Mouse (Mus musculus) heart, embryonic 14.5 days (tissue): ENCODE data around the gene Cfap65. TPM values are rescaled to one million over a fixed set of nuclear protein-coding genes. Genes with fewer than 3 reads are reported as not detected.

Source experiments
- ATAC-seq: fragments of 200-750 bp; cut with Nextera tagmentation; 2 replicates; pipeline ENCODE4 v1.8.0; 2017; ENCODE audit warnings: low read depth, moderate TSS enrichment; ENCODE audit not compliant: insufficient number of reproducible peaks, insufficient read depth, low FRiP score
- H3K27ac ChIP-seq, 2 experiments: fragments of 200-500 bp in 1 of 2; fragments of 300-500 bp in 1 of 2; sonication (generic) in 1 of 2; replicated peaks in 1 of 2; 2 replicates each; pipeline ENCODE4 v1.5.1; 2012 to 2014; ENCODE audit warnings: low read depth in 2 of 2, low read length in 2 of 2, control low read depth in 1 of 2, mild to moderate bottlenecking in 1 of 2, mixed read lengths in 1 of 2; ENCODE audit not compliant: control insufficient read depth in 1 of 2, insufficient read depth in 1 of 2
- H3K27me3 ChIP-seq: fragments of 300-500 bp; sonication (generic); 2 replicates; pipeline ENCODE4 v1.6.1; 2014; ENCODE audit warnings: mild to moderate bottlenecking, low read length, control low read depth; ENCODE audit not compliant: control insufficient read depth, insufficient read depth
- H3K36me3 ChIP-seq: fragments of 300-500 bp; sonication (generic); 2 replicates; pipeline ENCODE4 v1.6.1; 2014; ENCODE audit warnings: mild to moderate bottlenecking, control low read depth, low read length, mixed read lengths; ENCODE audit not compliant: control insufficient read depth, insufficient read depth
- H3K4me1 ChIP-seq, 2 experiments: fragments of 200-500 bp in 1 of 2; fragments of 300-500 bp in 1 of 2; sonication (generic) in 1 of 2; 2 replicates each; pipeline ENCODE4 v1.6.1; 2012 to 2014; ENCODE audit warnings: low read length in 2 of 2, control low read depth in 1 of 2, mixed read lengths in 1 of 2; ENCODE audit not compliant: control insufficient read depth in 2 of 2, insufficient read depth in 2 of 2
- H3K4me2 ChIP-seq: fragments of 300-500 bp; sonication (generic); 2 replicates; pipeline ENCODE4 v1.6.1; 2014; ENCODE audit warnings: mild to moderate bottlenecking, low read length
- H3K4me3 ChIP-seq, 2 experiments: fragments of 200-500 bp in 1 of 2; fragments of 300-500 bp in 1 of 2; sonication (generic) in 1 of 2; 2 replicates each; pipeline ENCODE4 v1.5.1; 2012 to 2014; ENCODE audit warnings: low read length in 2 of 2, mild to moderate bottlenecking in 2 of 2, control low read depth in 1 of 2, low read depth in 1 of 2, moderate library complexity in 1 of 2; ENCODE audit not compliant: control insufficient read depth in 1 of 2, insufficient read depth in 1 of 2
- H3K9ac ChIP-seq: fragments of 300-500 bp; sonication (generic); 2 replicates; pipeline ENCODE4 v1.6.1; 2014; ENCODE audit warnings: mild to moderate bottlenecking, low read length
- H3K9me3 ChIP-seq: fragments of 300-500 bp; sonication (generic); 2 replicates; pipeline ENCODE4 v1.6.1; 2016; ENCODE audit warnings: low read length, control low read depth; ENCODE audit not compliant: control insufficient read depth
- WGBS: fragments of 180-500 bp; shearing (Covaris S2); extraction: QIAGEN DNeasy Blood & Tissue Kit; methylation state at CpG from one replicate; pipeline ENCODE4 v1.1.7; 2014; 5-methylcytosine and 5-hydroxymethylcytosine counted together
- polyA plus RNA-seq: library from polyadenylated mRNA; unstranded; fragments of >200 nt; fragmentation: Nextera tagmentation; extraction: Ambion mirVana; gene quantifications from 2 replicates; pipeline ENCODE4 v1.2.1, GENCODE M21; 2014

Cfap65 gene
- polyA plus RNA-seq, 1 experiment from 2014 or later = not detected

GRCm38 (mm10) chr1:74962853-74963227 lies 27.4 kb upstream of the Cfap65 start:
- no peak overlapping the region for H3K4me2 ChIP-seq
- no peak overlapping the region for H3K4me3 ChIP-seq
- no peak overlapping the region for H3K27ac ChIP-seq
- no peak for ATAC-seq
- H3K9ac ChIP-seq = no peak overlapping the region
- no peaks in the 10 kb centered on the region for H3K9me3 ChIP-seq
- peaks cover 14% of the 10 kb centered on the region; the same call in 1 of the 2 replicates for H3K27me3 ChIP-seq
- H3K4me1 ChIP-seq = peaks cover 0 to 4% of the 10 kb centered on the region in 2 experiments; a peak in 2 of 4 replicates
- WGBS = 89% methylated on average over 5 of the region's 5 CpGs
- no peaks in the 10 kb centered on the region for H3K36me3 ChIP-seq

GRCm38 (mm10) chr1:74962126-74962852 lies 26.9 kb upstream of the Cfap65 start:
- WGBS = 79% methylated on average over 5 of the region's 5 CpGs
- ATAC-seq = no peak
- Histone ChIP-seq H3K4me1 (peaks cover 0 to 2% of the 10 kb centered on the region in 2 experiments; a peak in 1 of 4 replicates), H3K4me2 (no peak overlapping the region), H3K4me3 (no peak overlapping the region), H3K9me3 (no peaks in the 10 kb centered on the region), H3K27ac (no peak overlapping the region), H3K36me3 (no peaks in the 10 kb centered on the region), H3K9ac (no peak overlapping the region), H3K27me3 (peaks cover 19% of the 10 kb centered on the region; the same call in 1 of the 2 replicates)

- H3K4me1 ChIP-seq = peaks cover 0 to 2% of the 10 kb centered on the region in 2 experiments; a peak in 1 of 4 replicates
- ATAC-seq = no peak
- H3K36me3 ChIP-seq = no peaks in the 10 kb centered on the region
- peaks cover 25% of the 10 kb centered on the region for H3K27me3 ChIP-seq
- no peak overlapping the region for H3K27ac ChIP-seq
- 75% methylated on average over 7 of the region's 7 CpGs for WGBS
- no peak overlapping the region for H3K4me3 ChIP-seq
- H3K9me3 ChIP-seq = no peaks in the 10 kb centered on the region
- no peak overlapping the region for H3K9ac ChIP-seq
- no peak overlapping the region for H3K4me2 ChIP-seq
Observed at GRCm38 (mm10) chr1:74961722-74962121, 26.3 kb upstream of the Cfap65 start.

- 85% methylated on average over 7 of the region's 7 CpGs for WGBS
- no peak for ATAC-seq
- no peaks in the 10 kb centered on the region for H3K36me3 ChIP-seq
- peaks cover 0 to 2% of the 10 kb centered on the region in 2 experiments; a peak in 1 of 4 replicates for H3K4me1 ChIP-seq
- H3K4me2 ChIP-seq = no peak overlapping the region
- H3K9me3 ChIP-seq = no peaks in the 10 kb centered on the region
- no peak overlapping the region for H3K27ac ChIP-seq
- no peak overlapping the region for H3K9ac ChIP-seq
- H3K27me3 ChIP-seq = peaks cover 37% of the 10 kb centered on the region
- no peak overlapping the region for H3K4me3 ChIP-seq
Observed at GRCm38 (mm10) chr1:74960059-74960458, 24.7 kb upstream of the Cfap65 start.

GRCm38 (mm10) chr1:74951556-74952210 lies 16.3 kb upstream of the Cfap65 start, which contains the start of gene Ihh:
Gene Ihh (minus strand): TSS chr1:74951672.
- no peak within 1 kb of the TSS; the same call in 1 of the 2 replicates for H3K9ac ChIP-seq
- no peaks in the 10 kb centered on the region for H3K36me3 ChIP-seq
- WGBS = 3% methylated on average over 36 of the region's 55 CpGs
- H3K9me3 ChIP-seq = no peaks in the 10 kb centered on the region
- H3K27ac ChIP-seq = no peak within 1 kb of the TSS
- peaks cover 94% of the 10 kb centered on the region for H3K27me3 ChIP-seq
- H3K4me2 ChIP-seq = peak within 1 kb of the TSS; percentile 78
- peak within 1 kb of the TSS; percentile 29 to 45 for H3K4me3 ChIP-seq
- peaks cover 3 to 27% of the 10 kb centered on the region in 2 experiments; a peak in 3 of 4 replicates for H3K4me1 ChIP-seq
- ATAC-seq = no peak

GRCm38 (mm10) chr1:74950576-74951490 lies 15.4 kb upstream of the Cfap65 start:
- Histone ChIP-seq H3K4me2 (peak overlapping the region; percentile 78), H3K4me1 (peaks cover 3 to 27% of the 10 kb centered on the region in 2 experiments; a peak in 3 of 4 replicates), H3K36me3 (no peaks in the 10 kb centered on the region), H3K9ac (no peak overlapping the region; the same call in 1 of the 2 replicates), H3K27me3 (peaks cover 97% of the 10 kb centered on the region), H3K4me3 (peak overlapping the region; percentile 27 to 45), H3K27ac (no peak overlapping the region), H3K9me3 (no peaks in the 10 kb centered on the region)
- WGBS = under 1% methylated on average over 78 of the region's 84 CpGs
- no peak for ATAC-seq

GRCm38 (mm10) chr1:74950066-74950465 lies 14.7 kb upstream of the Cfap65 start:
- Histone ChIP-seq H3K9ac (no peak overlapping the region), H3K27me3 (peaks cover 99% of the 10 kb centered on the region), H3K4me2 (no peak overlapping the region), H3K4me1 (peaks cover 3 to 27% of the 10 kb centered on the region in 2 experiments; a peak in 3 of 4 replicates), H3K4me3 (peak overlapping the region in 1 of 2 experiments; percentile 45; a peak in 1 of 4 replicates), H3K36me3 (no peaks in the 10 kb centered on the region), H3K9me3 (no peaks in the 10 kb centered on the region), H3K27ac (no peak overlapping the region)
- no peak for ATAC-seq
- 3% methylated on average over 16 of the region's 16 CpGs for WGBS
